Mouse (Mus musculus) cerebellum, adult (tissue): Measurements from ENCODE around the gene Ufm1.

Experiments
- ATAC-seq: cut with Nextera tagmentation; 2 replicates; pipeline ENCODE4 v1.9.2; 2017; ENCODE audit warnings: mild to moderate bottlenecking, moderate library complexity, mixed read lengths; ENCODE audit not compliant: insufficient number of reproducible peaks, low FRiP score, low TSS enrichment

The Ufm1 gene

GRCm38 (mm10) chr3:53863383-53864220, at the start of gene Ufm1:
TSS of gene Ufm1 (minus strand) at chr3:53863830.
- peak; percentile 98 for ATAC-seq

- ATAC-seq, result no peak
Observed at GRCm38 (mm10) chr3:53890619-53891540, 27.2 kb upstream of the Ufm1 start.

GRCm38 (mm10) chr3:53871596-53871995, 8.0 kb upstream of the Ufm1 start:
- ATAC-seq, result no peak

GRCm38 (mm10) chr3:53870482-53870881, 6.9 kb upstream of the Ufm1 start:
- ATAC-seq, result no peak

GRCm38 (mm10) chr3:53869263-53869662, 5.6 kb upstream of the Ufm1 start:
- ATAC-seq, result no peak

GRCm38 (mm10) chr3:53868212-53868611, 4.6 kb upstream of the Ufm1 start:
- ATAC-seq, result no peak

- no peak for ATAC-seq
Observed at GRCm38 (mm10) chr3:53854831-53855230, 8.8 kb downstream of the Ufm1 start.

- no peak for ATAC-seq
Observed at GRCm38 (mm10) chr3:53854261-53854660, 9.4 kb downstream of the Ufm1 start.

GRCm38 (mm10) chr3:53848262-53848661, 15.4 kb downstream of the Ufm1 start:
- no peak for ATAC-seq

GRCm38 (mm10) chr3:53847726-53848125, 15.9 kb downstream of the Ufm1 start:
- 0 out of 2 replicates have a peak, but pooled peaks have one; percentile 26 for ATAC-seq

GRCm38 (mm10) chr3:53846206-53846928, 17.3 kb downstream of the Ufm1 start:
- ATAC-seq, result no peak

- no peak for ATAC-seq
Observed at GRCm38 (mm10) chr3:53844786-53845185, 18.8 kb downstream of the Ufm1 start, which contains the start of gene Gm10985. TSS of gene Gm10985 (plus strand) at chr3:53845086.

GRCm38 (mm10) chr3:53834238-53834637, 29.4 kb downstream of the Ufm1 start:
- ATAC-seq, result no peak

GRCm38 (mm10) chr3:53813421-53813977, 50.1 kb downstream of the Ufm1 start:
- no peak for ATAC-seq
